Mouse (Mus musculus) kidney, embryonic 15.5 days (tissue): ENCODE data around the gene Adad2. TPM values are rescaled to one million over a fixed set of nuclear protein-coding genes. Genes with fewer than 3 reads are reported as not detected.

Experiments used
- ATAC-seq: fragments of 200-750 bp; cut with Nextera tagmentation; replicated peaks from 2 replicates; pipeline ENCODE4 v1.8.0; 2017; ENCODE audit warnings: moderate TSS enrichment; ENCODE audit not compliant: low FRiP score
- H3K27ac ChIP-seq: fragments of 300-500 bp; sonication (generic); 2 replicates; pipeline ENCODE4 v1.5.1; 2015; ENCODE audit warnings: mild to moderate bottlenecking, inconsistent platforms
- H3K27me3 ChIP-seq: fragments of 300-500 bp; sonication (generic); 2 replicates; pipeline ENCODE4 v1.6.1; 2015; ENCODE audit warnings: inconsistent platforms
- H3K36me3 ChIP-seq: fragments of 300-500 bp; sonication (generic); 2 replicates; pipeline ENCODE4 v1.6.1; 2015; ENCODE audit warnings: inconsistent platforms
- H3K4me1 ChIP-seq: fragments of 300-500 bp; sonication (generic); 2 replicates; pipeline ENCODE4 v1.6.1; 2015; ENCODE audit warnings: inconsistent platforms
- H3K4me2 ChIP-seq: fragments of 300-500 bp; sonication (generic); 2 replicates; pipeline ENCODE4 v1.6.1; 2015; ENCODE audit warnings: moderate library complexity, mild to moderate bottlenecking, inconsistent platforms
- H3K4me3 ChIP-seq: fragments of 300-500 bp; sonication (generic); replicated peaks from 2 replicates; pipeline ENCODE4 v1.5.1; 2015; ENCODE audit warnings: mild to moderate bottlenecking, inconsistent platforms
- H3K9ac ChIP-seq: fragments of 300-500 bp; sonication (generic); 2 replicates; pipeline ENCODE4 v1.6.1; 2015; ENCODE audit warnings: mild to moderate bottlenecking, inconsistent platforms
- H3K9me3 ChIP-seq: fragments of 300-500 bp; sonication (generic); replicated peaks from 2 replicates; pipeline ENCODE4 v1.6.1; 2016; ENCODE audit warnings: inconsistent platforms
- WGBS: fragments of 180-500 bp; shearing (Covaris S2); methylation state at CpG from one replicate; pipeline ENCODE4 v1.1.7; 2015; ENCODE audit warnings: mixed read lengths; 5-methylcytosine and 5-hydroxymethylcytosine counted together
- polyA plus RNA-seq: library from polyadenylated mRNA; unstranded; fragments of >200 nt; fragmentation: Nextera tagmentation; extraction: Ambion mirVana; gene quantifications from 2 replicates; pipeline ENCODE4 v1.2.1, GENCODE M21; 2015

Gene Adad2
- not detected in 2 replicates for polyA plus RNA-seq

DNA sequence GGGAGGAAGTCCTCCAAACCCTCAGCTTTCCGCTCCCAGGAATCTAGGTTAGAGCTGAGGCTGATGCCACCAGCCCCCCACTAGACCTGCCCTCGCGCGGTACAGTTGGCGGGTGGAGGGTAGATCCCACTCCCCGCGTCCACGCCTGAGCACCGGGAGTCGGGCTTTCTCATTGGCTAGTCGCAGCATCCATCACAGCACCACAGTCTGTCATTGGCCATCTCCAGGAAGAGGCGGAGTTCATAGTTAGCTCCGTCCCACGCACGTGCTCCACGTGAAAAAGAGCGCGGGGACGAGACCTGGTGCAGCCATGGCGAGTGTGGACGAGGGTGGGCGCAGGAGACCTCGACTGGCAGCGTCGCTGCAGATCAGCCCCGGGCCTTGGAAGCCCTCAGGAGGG is at the start of gene Adad2:
Adad2 (plus strand) TSS at position 277 of the 400 bp plus-strand sequence.
- Histone ChIP-seq H3K27ac (no peak within 1 kb of the TSS), H3K27me3 (no peaks in the 10 kb centered on the region), H3K4me3 (no peak within 1 kb of the TSS), H3K9me3 (0 out of 2 replicates have a peak, but pooled peaks cover 6% of the 10 kb centered on the region), H3K4me1 (no peaks in the 10 kb centered on the region), H3K4me2 (no peak within 1 kb of the TSS), H3K36me3 (no peaks in the 10 kb centered on the region), H3K9ac (no peak within 1 kb of the TSS)
- 84% methylated on average over 26 of the region's 26 CpGs for WGBS
- no peak for ATAC-seq

DNA sequence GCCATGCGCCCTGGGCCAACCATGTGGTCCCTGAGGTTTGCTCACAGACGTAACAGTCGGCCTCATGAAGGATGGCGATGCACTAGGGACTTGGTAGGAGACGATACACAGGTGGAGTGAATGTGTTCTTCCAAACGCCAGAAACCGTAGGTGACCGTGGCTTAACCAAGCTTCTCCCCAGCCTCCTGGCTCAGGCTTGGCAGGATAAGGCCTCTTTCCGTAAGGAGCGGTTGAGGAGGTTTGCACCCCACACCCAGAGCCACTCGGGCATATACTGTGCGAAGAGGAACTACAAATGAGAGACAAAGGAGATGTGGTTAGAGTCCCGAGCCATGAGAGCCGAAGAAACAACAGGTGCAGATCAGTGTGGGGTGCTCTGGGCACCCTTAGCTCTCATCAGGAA is 48.7 kb upstream of the Adad2 start:
- no peak for ATAC-seq
- Histone ChIP-seq H3K4me2 (no peak overlapping the region), H3K9me3 (no peaks in the 10 kb centered on the region), H3K4me1 (peaks cover 7% of the 10 kb centered on the region; the same call in 1 of the 2 replicates), H3K36me3 (peaks cover 56% of the 10 kb centered on the region), H3K27ac (no peak overlapping the region), H3K9ac (no peak overlapping the region), H3K27me3 (no peaks in the 10 kb centered on the region), H3K4me3 (no peak overlapping the region)
- WGBS, result 93% methylated on average over 14 of the region's 14 CpGs

DNA sequence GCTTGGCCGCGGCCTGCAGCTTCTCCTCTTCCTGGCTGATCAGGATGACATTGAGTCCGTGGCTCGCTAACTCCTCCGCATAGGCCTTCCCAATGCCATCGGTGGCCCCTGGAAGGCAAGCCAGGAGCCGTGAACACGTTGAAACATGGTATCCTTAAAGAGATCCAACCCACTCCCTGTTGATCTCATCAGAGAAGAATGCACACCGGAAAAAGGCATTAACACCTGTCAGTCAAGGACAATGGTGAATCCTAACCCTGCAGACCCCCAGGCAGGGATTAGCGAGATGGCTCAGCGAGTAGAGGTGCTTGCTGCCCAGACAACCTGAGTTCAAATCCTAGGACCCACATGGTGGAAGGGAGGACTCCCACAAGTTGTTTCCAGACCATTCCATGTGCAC is 46.2 kb upstream of the Adad2 start:
- H3K4me1 ChIP-seq, result no peaks in the 10 kb centered on the region
- peaks cover 56% of the 10 kb centered on the region for H3K36me3 ChIP-seq
- H3K4me2 ChIP-seq, result no peak overlapping the region
- WGBS, result 76% methylated on average over 11 of the region's 11 CpGs
- H3K9me3 ChIP-seq, result no peaks in the 10 kb centered on the region
- no peak for ATAC-seq
- H3K9ac ChIP-seq, result no peak overlapping the region
- H3K27me3 ChIP-seq, result no peaks in the 10 kb centered on the region
- no peak overlapping the region for H3K4me3 ChIP-seq
- H3K27ac ChIP-seq, result no peak overlapping the region

DNA sequence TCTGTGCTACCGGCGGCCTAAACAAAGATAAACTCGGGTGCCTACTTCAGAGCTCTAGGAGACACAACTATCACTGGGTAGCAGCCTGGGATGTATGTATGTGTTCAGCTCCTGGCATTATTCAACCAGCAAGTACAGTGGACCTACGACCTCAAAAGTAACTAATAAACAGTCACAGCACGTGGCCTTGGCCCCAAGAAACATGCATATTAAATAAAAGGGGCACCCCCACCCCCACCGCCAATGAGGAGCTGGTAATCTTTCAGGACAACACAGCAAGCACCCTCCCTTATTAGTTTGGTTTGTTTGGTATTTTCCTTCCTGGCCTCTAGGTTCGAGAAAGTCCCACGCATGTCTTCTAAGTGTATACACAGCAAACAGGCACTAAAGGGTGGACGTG is 44.3 kb upstream of the Adad2 start:
- 85% methylated on average over 9 of the region's 9 CpGs for WGBS
- Histone ChIP-seq H3K27me3 (peaks cover 2% of the 10 kb centered on the region; the same call in 1 of the 2 replicates), H3K36me3 (peaks cover 39% of the 10 kb centered on the region), H3K9me3 (no peaks in the 10 kb centered on the region), H3K27ac (no peak overlapping the region), H3K4me1 (0 out of 2 replicates have a peak, but pooled peaks cover 2% of the 10 kb centered on the region), H3K4me3 (no peak overlapping the region), H3K4me2 (no peak overlapping the region), H3K9ac (no peak overlapping the region)
- no peak for ATAC-seq

DNA sequence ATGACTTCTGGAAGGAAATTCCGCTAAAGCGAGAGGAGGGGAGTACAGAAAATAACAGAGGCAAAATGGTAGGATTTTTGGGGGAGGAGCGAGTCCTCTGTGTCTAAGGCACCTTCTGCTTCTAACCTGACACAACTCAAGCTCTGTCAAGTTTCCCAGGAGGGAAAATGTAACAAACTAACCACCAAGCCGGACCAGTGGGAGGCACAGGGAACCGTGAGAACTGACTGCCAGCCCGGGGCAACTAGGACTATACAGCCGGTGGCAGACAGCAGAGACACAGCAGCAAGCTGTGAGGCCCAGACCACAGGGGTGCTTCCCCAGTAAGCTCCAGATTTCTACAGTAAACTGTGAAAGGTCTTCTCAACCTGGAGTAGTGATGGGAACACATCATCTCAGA is 43.6 kb upstream of the Adad2 start:
- H3K9me3 ChIP-seq, result no peaks in the 10 kb centered on the region
- no peak overlapping the region for H3K9ac ChIP-seq
- peaks cover 7% of the 10 kb centered on the region; the same call in 1 of the 2 replicates for H3K27me3 ChIP-seq
- peaks cover 32% of the 10 kb centered on the region for H3K36me3 ChIP-seq
- peaks cover 9% of the 10 kb centered on the region for H3K4me1 ChIP-seq
- ATAC-seq, result no peak
- no peak overlapping the region for H3K4me3 ChIP-seq
- H3K27ac ChIP-seq, result no peak overlapping the region
- WGBS, result 71% methylated on average over 7 of the region's 7 CpGs
- H3K4me2 ChIP-seq, result no peak overlapping the region

DNA sequence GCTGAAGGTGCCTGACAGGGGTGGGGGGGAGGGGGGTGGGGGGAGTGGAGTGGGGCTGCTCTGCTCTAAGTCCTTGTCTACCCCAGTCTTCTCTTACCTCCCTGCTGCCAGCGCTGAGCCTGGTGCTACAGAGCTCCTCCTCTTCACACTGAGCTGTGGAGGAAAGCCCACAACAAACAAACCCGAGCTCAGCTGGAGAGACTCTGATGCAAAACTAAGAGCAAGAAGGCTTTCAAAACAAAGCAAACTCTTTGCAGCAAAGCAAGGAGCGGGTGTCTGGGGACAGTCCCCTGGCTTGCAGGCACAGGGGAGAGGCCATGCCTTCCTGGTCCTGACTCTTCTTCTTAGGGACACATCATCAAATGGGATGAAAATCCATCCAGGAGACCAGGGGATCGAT is 42.7 kb upstream of the Adad2 start:
- H3K9ac ChIP-seq, result no peak overlapping the region
- WGBS, result 51% methylated on average over 4 of the region's 4 CpGs
- ATAC-seq, result no peak

DNA sequence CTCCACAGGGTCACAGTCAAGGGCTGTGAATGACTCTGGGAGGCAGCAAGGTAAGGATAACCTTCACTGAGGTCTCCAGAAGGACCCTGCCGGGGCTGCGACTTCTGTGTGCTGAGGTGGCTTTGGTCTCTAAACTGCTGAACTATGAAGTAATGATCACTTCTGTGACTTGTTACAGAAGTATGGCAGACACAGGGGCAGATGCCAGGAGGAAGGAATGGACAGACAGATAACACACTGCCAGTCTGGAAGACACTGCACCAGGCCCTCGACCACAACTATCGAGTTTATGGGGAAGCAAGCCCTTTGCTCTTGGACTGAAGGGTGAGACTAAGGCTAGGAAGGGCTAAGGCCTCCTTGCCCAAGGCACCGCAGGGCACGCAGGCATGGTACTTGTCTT is 41.4 kb upstream of the Adad2 start:
- H3K9ac ChIP-seq, result no peak overlapping the region
- H3K9me3 ChIP-seq, result no peaks in the 10 kb centered on the region
- H3K27ac ChIP-seq, result no peak overlapping the region
- peaks cover 20% of the 10 kb centered on the region for H3K27me3 ChIP-seq
- H3K36me3 ChIP-seq, result peaks cover 10% of the 10 kb centered on the region
- peaks cover 21% of the 10 kb centered on the region for H3K4me1 ChIP-seq
- no peak overlapping the region for H3K4me3 ChIP-seq
- 83% methylated on average over 6 of the region's 6 CpGs for WGBS
- H3K4me2 ChIP-seq, result no peak overlapping the region
- no peak for ATAC-seq

More for the DNA sequence above, 42.7 kb upstream of the Adad2 start:
- Histone ChIP-seq H3K36me3 (peaks cover 23% of the 10 kb centered on the region), H3K4me3 (no peak overlapping the region), H3K27ac (no peak overlapping the region), H3K4me1 (peaks cover 15% of the 10 kb centered on the region), H3K4me2 (no peak overlapping the region), H3K27me3 (peaks cover 11% of the 10 kb centered on the region; the same call in 1 of the 2 replicates), H3K9me3 (no peaks in the 10 kb centered on the region)

DNA sequence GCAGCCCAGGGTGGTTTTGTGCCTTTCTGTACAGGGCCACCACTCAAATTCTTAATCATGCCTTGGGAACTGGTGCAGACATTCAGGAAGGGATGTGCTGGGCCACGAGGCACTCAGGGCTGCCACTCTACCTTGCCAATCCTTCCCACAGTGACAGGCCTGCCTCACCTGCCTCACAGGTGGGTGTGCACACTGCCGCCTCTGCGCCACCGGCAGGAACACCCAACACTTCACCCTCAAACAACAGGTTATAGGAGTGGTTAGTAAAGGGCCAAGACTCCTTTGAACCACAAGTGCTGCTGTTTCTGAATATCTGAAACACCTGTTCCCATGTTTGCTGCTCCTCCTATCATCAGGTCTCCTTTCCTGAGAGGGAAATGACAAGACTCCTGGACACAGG is 40.1 kb upstream of the Adad2 start:
- Histone ChIP-seq H3K4me2 (no peak overlapping the region), H3K36me3 (peaks cover 3% of the 10 kb centered on the region; the same call in 1 of the 2 replicates), H3K4me3 (no peak overlapping the region), H3K9me3 (no peaks in the 10 kb centered on the region), H3K27ac (no peak overlapping the region), H3K4me1 (peaks cover 21% of the 10 kb centered on the region), H3K27me3 (peaks cover 31% of the 10 kb centered on the region), H3K9ac (no peak overlapping the region)
- WGBS, result 93% methylated on average over 4 of the region's 4 CpGs
- ATAC-seq, result no peak

DNA sequence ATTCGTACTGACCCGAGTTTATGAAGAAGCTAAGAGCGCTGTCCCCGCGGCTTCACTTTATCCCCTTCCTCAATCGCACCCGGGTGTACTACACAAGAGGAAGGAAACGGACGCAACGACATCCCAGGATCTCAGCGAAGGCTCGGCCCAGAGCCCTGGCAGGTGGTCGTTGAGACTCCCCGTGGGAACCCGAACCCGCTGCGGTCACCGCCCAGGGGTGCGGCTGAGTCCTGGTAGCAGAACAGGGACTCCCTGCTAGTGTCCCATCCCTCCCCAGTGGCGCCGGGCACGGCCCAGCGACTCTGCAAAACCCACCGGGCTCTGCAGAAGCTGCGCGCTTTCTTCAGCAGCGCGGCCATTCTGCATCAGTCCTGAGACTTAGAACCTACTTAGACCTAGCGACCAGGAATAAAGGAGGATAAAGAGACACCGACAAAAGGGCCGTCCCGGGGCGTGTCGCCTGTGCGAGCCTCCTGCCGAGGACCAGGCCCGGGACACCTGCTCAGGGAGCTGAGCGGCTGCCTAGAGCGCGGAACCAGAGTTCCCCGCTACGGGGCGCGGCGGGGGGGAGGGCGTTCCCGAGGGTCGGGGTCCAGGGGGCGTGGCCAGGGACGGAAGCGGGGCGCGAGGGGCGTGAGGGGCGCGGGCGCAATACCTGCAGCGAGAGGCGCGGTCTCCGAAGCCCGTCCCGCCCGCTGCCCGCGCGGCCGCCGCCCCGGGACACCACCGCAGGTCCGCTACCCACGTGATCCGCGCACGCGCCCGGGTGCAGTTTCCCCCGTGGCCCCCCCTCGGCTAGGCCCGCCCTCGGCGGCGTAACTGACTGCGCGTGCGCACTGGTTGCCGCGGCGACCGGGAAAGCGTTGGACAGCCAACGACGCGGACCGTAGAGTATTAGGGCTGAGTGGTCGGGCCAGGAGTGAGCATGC is 37.8 kb upstream of the Adad2 start, which contains the start of the genes Hsdl1 and Dnaaf1:
Hsdl1 (minus strand) TSS at position 747 of the 929 bp plus-strand sequence.
Dnaaf1 (plus strand) TSS at position 799 of the 929 bp plus-strand sequence.
- peak; percentile 92 for ATAC-seq
- H3K4me2 ChIP-seq, result peak within 1 kb of the TSS; percentile 96
- H3K27me3 ChIP-seq, result peaks cover 37% of the 10 kb centered on the region
- peaks cover 21% of the 10 kb centered on the region for H3K4me1 ChIP-seq
- H3K36me3 ChIP-seq, result no peaks in the 10 kb centered on the region
- peak within 1 kb of the TSS; percentile 87 for H3K4me3 ChIP-seq
- peak within 1 kb of the TSS; percentile 59 for H3K27ac ChIP-seq
- under 1% methylated on average over 96 of the region's 97 CpGs for WGBS
- peak within 1 kb of the TSS; percentile 66 for H3K9ac ChIP-seq
- H3K9me3 ChIP-seq, result no peaks in the 10 kb centered on the region

DNA sequence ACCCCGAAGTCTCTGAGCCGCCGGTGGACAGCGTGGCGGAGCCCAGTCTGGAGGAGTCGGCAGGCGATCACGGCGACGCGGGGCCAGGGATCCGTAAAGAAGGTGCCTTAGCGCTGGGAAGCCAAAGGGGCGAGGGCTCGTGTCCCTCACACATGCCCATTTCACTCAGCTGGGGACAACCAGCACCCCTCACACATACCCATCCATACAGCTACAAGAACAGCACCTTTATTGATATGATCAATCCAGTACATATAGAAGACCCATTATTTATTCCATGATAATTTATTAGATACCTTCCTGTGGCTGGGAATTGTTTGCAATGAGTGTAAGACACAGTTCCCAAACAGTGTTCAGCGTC is 37.2 kb upstream of the Adad2 start:
- peaks cover 21% of the 10 kb centered on the region for H3K4me1 ChIP-seq
- H3K4me2 ChIP-seq, result peak overlapping the region; percentile 96
- 4% methylated on average over 16 of the region's 16 CpGs for whole genome bisulfite sequencing
- no peak overlapping the region for H3K27ac ChIP-seq
- ATAC-seq, result no peak
- peak overlapping the region; percentile 66 for H3K9ac ChIP-seq
- peak overlapping the region; percentile 87 for H3K4me3 ChIP-seq
- H3K27me3 ChIP-seq, result peaks cover 37% of the 10 kb centered on the region
- H3K9me3 ChIP-seq, result no peaks in the 10 kb centered on the region
- H3K36me3 ChIP-seq, result no peaks in the 10 kb centered on the region

DNA sequence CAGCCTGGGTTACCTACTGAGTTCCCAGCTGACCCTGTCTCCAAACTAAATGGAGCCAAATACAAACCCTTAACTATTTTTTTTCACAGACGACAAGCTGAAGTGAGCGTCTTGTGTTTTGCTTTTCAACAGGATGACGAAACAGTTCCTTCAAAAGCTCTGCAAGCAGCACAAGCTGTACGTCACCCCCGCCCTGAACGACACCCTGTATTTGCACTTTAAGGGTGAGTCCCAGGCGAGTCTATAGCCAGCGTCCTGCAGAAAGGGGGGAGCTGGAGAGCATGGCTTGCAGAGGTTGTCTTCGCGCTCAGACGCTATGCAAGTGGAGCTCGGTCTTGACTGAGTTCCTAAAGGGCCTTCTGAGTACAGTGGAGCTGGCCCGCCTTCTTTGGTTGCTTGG is 33.5 kb upstream of the Adad2 start:
- Histone ChIP-seq H3K27ac (no peak overlapping the region), H3K4me3 (no peak overlapping the region), H3K9me3 (no peaks in the 10 kb centered on the region), H3K4me1 (peaks cover 10% of the 10 kb centered on the region), H3K9ac (no peak overlapping the region), H3K27me3 (peaks cover 30% of the 10 kb centered on the region), H3K36me3 (no peaks in the 10 kb centered on the region), H3K4me2 (no peak overlapping the region)
- ATAC-seq, result no peak
- WGBS, result 45% methylated on average over 13 of the region's 13 CpGs

DNA sequence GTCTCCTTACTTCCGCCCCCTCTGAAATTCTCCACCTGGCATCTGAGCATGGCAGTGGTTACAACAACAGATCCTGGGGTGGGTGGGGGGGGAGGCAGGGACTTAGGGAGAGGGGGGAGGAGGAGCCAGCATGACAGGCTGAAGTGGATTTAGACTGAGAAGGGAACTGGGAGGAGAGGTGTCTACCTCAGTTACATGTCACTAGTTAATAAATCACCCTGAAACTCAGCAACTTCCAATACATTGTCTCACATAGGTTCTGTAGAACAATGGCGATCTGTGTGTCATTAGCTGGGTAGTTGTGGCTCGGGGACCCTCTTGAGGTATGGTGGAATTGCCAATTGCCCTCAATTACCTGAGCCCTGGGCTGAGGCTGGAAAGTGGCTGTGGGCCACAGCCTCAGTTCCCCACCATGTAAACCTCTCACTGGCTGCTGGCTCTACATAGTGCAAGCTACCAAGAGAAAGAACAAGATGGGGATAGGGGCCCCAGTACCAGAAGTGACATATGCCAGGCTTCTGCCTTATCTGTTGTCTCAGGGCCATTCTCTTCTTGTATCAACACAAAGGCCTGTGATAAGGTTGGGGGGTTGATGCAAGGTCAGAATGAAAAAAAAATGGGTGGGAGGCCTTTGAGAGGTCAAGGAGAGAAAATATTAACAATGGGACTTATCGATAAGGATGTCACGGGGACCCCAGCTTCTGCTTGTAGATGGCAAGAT is 31.9 kb upstream of the Adad2 start:
- WGBS, result 76% methylated on average over 5 of the region's 5 CpGs
- H3K36me3 ChIP-seq, result no peaks in the 10 kb centered on the region
- peaks cover under 1% of the 10 kb centered on the region for H3K4me1 ChIP-seq
- no peak overlapping the region for H3K4me3 ChIP-seq
- no peak overlapping the region for H3K4me2 ChIP-seq
- H3K27ac ChIP-seq, result no peak overlapping the region
- no peaks in the 10 kb centered on the region for H3K9me3 ChIP-seq
- H3K9ac ChIP-seq, result no peak overlapping the region
- peak; percentile 22; the same call in 1 of the 2 replicates for ATAC-seq
- H3K27me3 ChIP-seq, result peaks cover 23% of the 10 kb centered on the region
